Mouse (Mus musculus) embryonic fibroblast, embryonic 13.5 days (primary cell): ENCODE measurements around the gene Zfp948.

Experiments used
- CTCF ChIP-seq: IDR thresholded peaks from 2 replicates; pipeline ENCODE4 v1.5.1; 2011; ENCODE audit warnings: mild to moderate bottlenecking, control low read depth, low read length, moderate library complexity, borderline replicate concordance; ENCODE audit not compliant: insufficient read depth
- POLR2A ChIP-seq: IDR thresholded peaks from 2 replicates; pipeline ENCODE4 v1.6.1; 2011; ENCODE audit warnings: low read depth, mild to moderate bottlenecking, control low read depth, low read length, moderate library complexity

DNA sequence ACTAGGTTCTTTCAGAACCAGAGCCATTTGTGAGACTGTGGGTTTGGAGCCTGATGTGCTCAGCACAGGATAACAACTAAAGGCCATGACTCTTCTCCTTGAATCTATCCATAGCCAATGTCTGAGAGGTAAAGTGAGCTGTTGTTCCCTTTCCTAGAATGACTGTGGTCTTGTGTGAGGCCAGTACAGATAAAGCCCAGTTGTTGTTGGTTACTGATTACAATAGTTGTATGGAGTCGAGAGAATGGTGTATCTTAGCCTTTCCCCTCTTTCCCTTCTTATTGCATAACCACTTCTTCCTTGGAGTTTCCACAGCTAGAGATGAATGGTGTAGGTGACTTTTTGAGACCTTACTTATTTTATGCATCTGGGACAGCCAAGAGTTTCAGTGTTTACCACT is 12.3 kb downstream of the Zfp948 start:
- TF ChIP-seq POLR2A (no peak), CTCF (no peak)
